Mouse (Mus musculus) embryonic stem cell, embryonic (primary cell): Measurements from ENCODE around the gene Pih1d1.

ENCODE experiments used
- CTCF ChIA-PET, 4 experiments: fragments of 300-600 bp in 2 of 4; fragments of 350-600 bp in 2 of 4; sonication (Branson Sonifier 250); formaldehyde crosslinking; loops; one replicate each; lab custom pipeline; 2022; ENCODE audit warnings: inconsistent platforms in 2 of 4; lab: Charles Lee
- POLR2A ChIA-PET, 4 experiments: fragments of 300-600 bp in 2 of 4; fragments of 350-600 bp in 2 of 4; sonication (Branson Sonifier 250); formaldehyde crosslinking; loops; one replicate each; lab custom pipeline; 2022; ENCODE audit warnings: antibody characterized with exemption in 4 of 4, inconsistent platforms in 1 of 4; lab: Charles Lee

Pih1d1 gene

GRCm38 (mm10) chr7:45178550-45178949 is 24.4 kb downstream of the Pih1d1 start:
- POLR2A ChIA-PET: interaction anchor here in 2 of 4 experiments (0.7 to 1.6 kb wide), 7 partner anchors 9 to 81 kb away, joined by 3 to 7 read pairs (median 3); partner anchors contain the start of gene Aldh16a1 (in 1 of the 2)
- CTCF ChIA-PET: interaction anchor here in 2 of 4 experiments (0.9 to 1.0 kb wide), 2 partner anchors 16 kb away, joined by 3 read pairs; no protein-coding TSS in a partner anchor

GRCm38 (mm10) chr7:45179469-45179868 is 25.4 kb downstream of the Pih1d1 start, which contains the start of gene Gfy:
Gfy (minus strand) TSS chr7:45179569.
- POLR2A ChIA-PET: interaction anchor here in 1 of 4 experiments (0.6 kb wide), 1 partner anchor 181 kb away, joined by 3 read pairs; no protein-coding TSS in a partner anchor
- CTCF ChIA-PET: no interaction called here

DNA sequence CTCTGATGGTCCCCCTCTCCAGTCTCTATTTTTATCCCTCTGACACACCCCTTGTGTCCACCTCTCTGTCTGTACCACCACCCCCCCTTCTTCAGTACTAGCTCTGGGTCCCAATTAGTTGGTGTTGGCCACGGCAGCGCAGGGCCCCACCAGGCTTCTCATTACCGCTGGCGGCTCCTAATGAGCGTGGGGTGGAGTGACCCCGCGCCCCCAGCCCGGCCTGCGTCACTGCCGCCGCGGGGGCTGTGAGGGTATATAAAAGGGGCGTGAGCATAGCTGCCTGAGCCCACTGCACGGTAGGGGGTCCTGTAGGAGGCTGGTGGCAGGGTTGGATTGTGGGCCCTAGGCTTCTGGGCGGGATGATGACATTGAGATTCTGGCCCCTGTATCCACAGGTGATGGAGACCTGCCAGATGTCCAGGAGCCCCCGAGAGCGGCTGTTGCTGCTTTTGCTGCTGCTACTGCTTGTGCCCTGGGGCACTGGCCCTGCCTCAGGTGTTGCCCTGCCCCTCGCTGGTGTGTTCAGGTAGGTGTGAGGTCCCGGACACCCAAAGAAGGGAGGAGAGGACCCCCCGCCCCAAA is 26.9 kb downstream of the Pih1d1 start, which contains the start of gene Pth2:
Gene Pth2 (plus strand): TSS at position 100 of the 582 bp plus-strand sequence.
- CTCF ChIA-PET: interaction anchor here in 2 of 4 experiments (0.6 to 2.0 kb wide), 8 partner anchors 9 to 219 kb away, joined by 3 to 17 read pairs (median 6); partner anchors contain the start of genes Aldh16a1 (in 1 of the 2), Pih1d1 (in 1 of the 2) and Slc17a7 (in 1 of the 2)
- POLR2A ChIA-PET: interaction anchor here in 2 of 4 experiments (0.9 to 2.7 kb wide), 17 partner anchors 11 to 185 kb away, joined by 3 to 25 read pairs (median 4); partner anchors contain the start of genes Aldh16a1 (in 1 of the 2), Ccdc155 (in 1 of the 2), Pih1d1 (in 1 of the 2) and Ppfia3 (in 1 of the 2)

GRCm38 (mm10) chr7:45181540-45181939 is 27.4 kb downstream of the Pih1d1 start:
- POLR2A ChIA-PET: interaction anchor here in 3 of 4 experiments (0.6 to 2.7 kb wide), 42 partner anchors 9 to 739 kb away, joined by 3 to 25 read pairs (median 4); partner anchors contain the start of genes Ccdc155 (in 3 of the 3), Aldh16a1 (in 2 of the 3), Dhdh (in 1 of the 3) and Il4i1 (in 1 of the 3)
- CTCF ChIA-PET: interaction anchor here in 3 of 4 experiments (0.6 to 2.0 kb wide), 19 partner anchors 8 to 253 kb away, joined by 3 to 17 read pairs (median 5); partner anchors contain the start of genes Aldh16a1 (in 1 of the 3), Ccdc155 (in 1 of the 3), Gys1 (in 1 of the 3) and Pih1d1 (in 1 of the 3)

GRCm38 (mm10) chr7:45182199-45182601 is 28.1 kb downstream of the Pih1d1 start:
- ChIA-PET CTCF (interaction anchor here in 2 of 4 experiments (0.6 to 2.0 kb wide), 24 partner anchors 8 to 411 kb away, joined by 3 to 17 read pairs (median 4); partner anchors contain the start of genes Aldh16a1 (in 1 of the 2), Ccdc155 (in 1 of the 2), Fcgrt (in 1 of the 2) and Gys1 (in 1 of the 2)), POLR2A (interaction anchor here in 3 of 4 experiments (0.6 to 2.7 kb wide), 64 partner anchors 9 to 740 kb away, joined by 3 to 25 read pairs (median 3); partner anchors contain the start of genes Ccdc155 (in 3 of the 3), Aldh16a1 (in 2 of the 3), Rcn3 (in 2 of the 3) and Tead2 (in 2 of the 3))

DNA sequence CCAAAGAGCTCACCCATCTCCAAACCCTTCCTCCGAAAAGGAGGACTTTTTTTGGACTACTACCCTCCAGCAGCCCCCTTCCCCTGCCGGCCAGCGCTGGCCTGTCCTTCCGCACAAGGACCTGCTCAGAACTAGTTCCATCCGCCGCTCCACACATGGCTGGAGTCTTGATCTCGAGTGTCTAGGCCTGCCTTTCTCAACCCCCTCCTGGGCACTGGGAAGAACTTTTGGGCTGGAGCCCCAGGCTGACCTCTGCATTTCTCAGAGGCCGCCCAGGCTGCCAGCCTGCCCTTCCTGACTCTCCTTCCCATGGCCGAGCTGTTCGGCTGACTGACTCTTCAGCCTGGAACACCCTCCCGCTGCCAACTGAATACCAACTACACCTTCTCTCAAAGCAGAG is 28.5 kb downstream of the Pih1d1 start:
- ChIA-PET POLR2A (interaction anchor here in 3 of 4 experiments (0.6 to 2.7 kb wide), 59 partner anchors 9 to 367 kb away, joined by 3 to 25 read pairs (median 4); partner anchors contain the start of genes Ccdc155 (in 3 of the 3), Aldh16a1 (in 2 of the 3), Rcn3 (in 2 of the 3) and Tead2 (in 2 of the 3)), CTCF (interaction anchor here in 3 of 4 experiments (0.6 to 2.0 kb wide), 23 partner anchors 9 to 411 kb away, joined by 3 to 17 read pairs (median 4); partner anchors contain the start of genes Aldh16a1 (in 1 of the 3), Ccdc155 (in 1 of the 3), Fcgrt (in 1 of the 3) and Pih1d1 (in 1 of the 3))

- POLR2A ChIA-PET: interaction anchor here in 2 of 4 experiments (0.9 to 2.7 kb wide), 5 partner anchors 8 to 53 kb away, joined by 3 to 7 read pairs (median 4); no protein-coding TSS in a partner anchor
- CTCF ChIA-PET: interaction anchor here in 3 of 4 experiments (0.6 to 1.1 kb wide), 5 partner anchors 15 to 251 kb away, joined by 3 read pairs; partner anchors contain the start of gene Gys1 (in 1 of the 3)
Measured at GRCm38 (mm10) chr7:45183672-45184071, 29.6 kb downstream of the Pih1d1 start.

- ChIA-PET POLR2A (interaction anchor here in 3 of 4 experiments (1.1 to 2.4 kb wide), 6 partner anchors 8 to 22 kb away, joined by 3 to 10 read pairs (median 4); partner anchors contain the start of gene Ccdc155 (in 1 of the 3)), CTCF (interaction anchor here in 3 of 4 experiments (0.9 to 1.9 kb wide), 5 partner anchors 13 to 15 kb away, joined by 3 to 6 read pairs (median 4); no protein-coding TSS in a partner anchor)
Measured at GRCm38 (mm10) chr7:45185921-45186320, 31.8 kb downstream of the Pih1d1 start.

DNA sequence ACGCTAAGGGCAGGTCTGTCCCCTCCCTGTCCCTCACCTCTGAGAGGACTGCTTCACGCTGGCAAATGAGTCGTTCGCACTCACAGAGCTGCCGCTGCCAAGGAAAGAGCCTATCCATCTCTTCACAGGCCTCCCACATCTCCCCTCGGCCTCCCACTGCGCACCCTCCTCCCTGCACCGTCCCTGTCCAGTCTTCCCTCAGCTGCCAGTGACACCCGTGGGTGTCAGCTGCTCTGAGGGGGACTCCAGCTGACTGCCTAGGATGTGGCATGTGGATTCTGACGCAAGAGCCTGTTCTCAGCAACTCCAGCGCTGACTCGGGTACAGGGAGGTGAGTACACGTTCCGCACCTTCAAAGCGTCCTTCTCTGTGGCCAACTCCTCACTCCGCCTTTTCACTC is 35.5 kb downstream of the Pih1d1 start:
- ChIA-PET CTCF (interaction anchor here in 2 of 4 experiments (0.8 to 3.3 kb wide), 4 partner anchors 9 to 27 kb away, joined by 3 to 10 read pairs (median 6); no protein-coding TSS in a partner anchor), POLR2A (interaction anchor here in 3 of 4 experiments (0.5 to 2.8 kb wide), 12 partner anchors 10 to 277 kb away, joined by 3 to 10 read pairs (median 3); partner anchors contain the start of genes Aldh16a1 (in 1 of the 3), Ccdc155 (in 1 of the 3) and Scaf1 (in 1 of the 3))

- ChIA-PET POLR2A (interaction anchor here (0.5 to 2.8 kb wide), 13 partner anchors 9 to 174 kb away, joined by 3 to 10 read pairs (median 3); partner anchors contain the start of genes Aldh16a1 (in 1 of the 4), Ccdc155 (in 1 of the 4) and Scaf1 (in 1 of the 4)), CTCF (interaction anchor here in 2 of 4 experiments (0.8 to 3.3 kb wide), 3 partner anchors 8 to 28 kb away, joined by 3 to 10 read pairs (median 6); no protein-coding TSS in a partner anchor)
Measured at GRCm38 (mm10) chr7:45190186-45190585, 36.1 kb downstream of the Pih1d1 start.

- POLR2A ChIA-PET: interaction anchor here in 2 of 4 experiments (0.5 to 2.4 kb wide), 8 partner anchors 9 to 227 kb away, joined by 3 to 12 read pairs (median 3); partner anchors contain the start of genes Prmt1 (in 1 of the 2) and Tead2 (in 1 of the 2)
- CTCF ChIA-PET: interaction anchor here in 2 of 4 experiments (1.8 to 3.5 kb wide), 3 partner anchors 9 to 29 kb away, joined by 8 to 14 read pairs (median 10); no protein-coding TSS in a partner anchor
Measured at GRCm38 (mm10) chr7:45191161-45191560, 37.1 kb downstream of the Pih1d1 start.

DNA sequence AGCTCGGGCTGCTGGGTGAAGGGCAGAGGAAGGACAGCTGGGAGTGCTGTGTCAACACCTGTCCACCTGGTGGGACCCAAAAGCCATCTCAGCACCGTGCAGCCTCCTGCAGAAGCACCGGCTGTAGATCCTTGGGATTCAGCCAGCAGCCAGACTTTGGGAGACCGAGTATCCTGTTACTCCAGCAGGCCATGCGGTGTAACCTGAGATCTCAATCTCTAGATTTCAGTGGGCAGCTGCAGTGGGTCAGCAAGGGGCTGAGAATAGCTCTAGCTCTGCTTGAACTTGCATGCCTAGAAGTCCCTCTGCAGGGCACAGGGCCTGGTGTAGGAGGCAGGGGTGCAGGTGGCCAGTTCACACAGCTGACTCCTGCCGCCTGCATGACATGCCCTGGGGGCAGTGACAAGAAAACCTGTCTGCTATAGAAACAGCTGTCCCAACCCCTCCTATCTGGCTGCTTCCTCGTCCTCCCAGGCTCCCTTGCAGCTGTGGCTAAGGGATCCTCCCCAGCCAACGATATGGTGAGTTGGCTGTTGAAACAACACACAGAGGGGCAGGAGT is 37.8 kb downstream of the Pih1d1 start:
- ChIA-PET CTCF (interaction anchor here in 3 of 4 experiments (0.6 to 3.5 kb wide), 6 partner anchors 10 to 55 kb away, joined by 3 to 15 read pairs (median 9); no protein-coding TSS in a partner anchor), POLR2A (interaction anchor here in 3 of 4 experiments (0.5 to 2.4 kb wide), 12 partner anchors 9 to 226 kb away, joined by 3 to 12 read pairs (median 4); partner anchors contain the start of genes Ccdc155 (in 1 of the 3), Prmt1 (in 1 of the 3), Slc17a7 (in 1 of the 3) and Tead2 (in 1 of the 3))

GRCm38 (mm10) chr7:45192585-45193310 is 38.6 kb downstream of the Pih1d1 start:
- ChIA-PET POLR2A (interaction anchor here in 3 of 4 experiments (1.0 to 2.4 kb wide), 11 partner anchors 10 to 124 kb away, joined by 3 to 12 read pairs (median 4); partner anchors contain the start of genes Ccdc155 (in 2 of the 3), Slc17a7 (in 1 of the 3) and Slc6a21 (in 1 of the 3)), CTCF (interaction anchor here (0.6 to 3.5 kb wide), 11 partner anchors 10 to 95 kb away, joined by 3 to 15 read pairs (median 4); partner anchors contain the start of genes Flt3l (in 1 of the 4) and Gm45713 (in 1 of the 4))

DNA sequence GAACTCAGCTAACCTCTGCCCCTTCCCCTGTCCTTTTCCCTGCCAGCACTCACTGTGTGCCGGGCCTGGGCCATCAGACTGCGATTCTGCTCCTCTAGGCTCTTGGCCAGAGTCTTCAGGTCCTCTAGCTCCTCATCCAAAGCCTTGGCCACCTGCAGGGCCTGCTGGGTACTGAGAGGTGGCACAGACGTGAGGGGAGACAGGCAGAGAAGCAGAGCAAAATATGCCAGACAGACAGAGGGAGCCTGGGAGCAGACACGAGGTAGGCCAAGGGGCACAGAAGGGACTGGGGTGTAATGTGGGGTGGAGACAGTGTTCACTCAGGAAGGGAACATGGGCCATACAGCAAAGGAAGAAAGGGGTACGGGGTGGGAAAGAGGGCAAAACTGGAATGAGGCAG is 39.3 kb downstream of the Pih1d1 start:
- POLR2A ChIA-PET: interaction anchor here in 3 of 4 experiments (0.7 to 2.4 kb wide), 12 partner anchors 8 to 147 kb away, joined by 3 to 12 read pairs (median 4); partner anchors contain the start of genes Ccdc155 (in 2 of the 3) and Rps11 (in 1 of the 3)
- CTCF ChIA-PET: interaction anchor here in 3 of 4 experiments (0.6 to 3.5 kb wide), 12 partner anchors 11 to 107 kb away, joined by 3 to 15 read pairs (median 4); partner anchors contain the start of genes Ccdc155 (in 1 of the 3), Flt3l (in 1 of the 3) and Gm45713 (in 1 of the 3)
